Mouse (Mus musculus): ENCODE results near the gene Zfp831.

GRCm38 (mm10) chr2:174652864-174653263 is 9.5 kb downstream of the Zfp831 start:
- TF ChIP-seq POLR2A (IDR thresholded peaks at IDR 0.05; ENCODE audit: borderline replicate concordance, extremely low read depth, low read depth, low read length) (no peak), CTCF (IDR thresholded peaks at IDR 0.05; ENCODE audit: insufficient read depth, low read length) (no peak)
